Mouse (Mus musculus) neural tube, embryonic 12.5 days (tissue): ENCODE measurements at regions not wholly inside any gene's neighbourhood (a gene's known extent, or its start where the extent isn't known, plus 50 kb on each side); places are given as distances from the start of the nearest gene placed in this dataset.

ENCODE experiments used
- ATAC-seq: fragments of 200-750 bp; cut with Nextera tagmentation; 2 replicates; pipeline ENCODE4 v1.8.0; 2017; ENCODE audit warnings: low read depth, mild to moderate bottlenecking, moderate TSS enrichment, moderate library complexity; ENCODE audit not compliant: low FRiP score
- H3K27ac ChIP-seq: fragments of 300-500 bp; sonication (generic); 2 replicates; pipeline ENCODE4 v1.5.1; 2016
- H3K27me3 ChIP-seq: fragments of 300-500 bp; sonication (generic); replicated peaks from 2 replicates; pipeline ENCODE4 v1.6.1; 2016; ENCODE audit warnings: mild to moderate bottlenecking
- H3K36me3 ChIP-seq: fragments of 300-500 bp; sonication (generic); 2 replicates; pipeline ENCODE4 v1.6.1; 2016; ENCODE audit warnings: mild to moderate bottlenecking
- H3K4me1 ChIP-seq: fragments of 300-500 bp; sonication (generic); 2 replicates; pipeline ENCODE4 v1.6.1; 2016
- H3K4me2 ChIP-seq: fragments of 300-500 bp; sonication (generic); replicated peaks from 2 replicates; pipeline ENCODE4 v1.6.1; 2016; ENCODE audit warnings: mild to moderate bottlenecking
- H3K4me3 ChIP-seq: fragments of 300-500 bp; sonication (generic); 2 replicates; pipeline ENCODE4 v1.5.1; 2016
- H3K9ac ChIP-seq: fragments of 300-500 bp; sonication (generic); 2 replicates; pipeline ENCODE4 v1.6.1; 2016; ENCODE audit warnings: mild to moderate bottlenecking
- H3K9me3 ChIP-seq: fragments of 300-500 bp; sonication (generic); 2 replicates; pipeline ENCODE4 v1.6.1; 2016; ENCODE audit warnings: mild to moderate bottlenecking
- WGBS: fragments of 180-500 bp; shearing (Covaris S2); methylation state at CpG from one replicate; pipeline ENCODE4 v1.1.7; 2016; 5-methylcytosine and 5-hydroxymethylcytosine counted together

GRCm38 (mm10) chr3:14381421-14381992 is 99.0 kb upstream of the Slc7a12 start:
- H3K27me3 ChIP-seq, result no peaks in the 10 kb centered on the region
- 18% methylated on average over 18 of the region's 18 CpGs for WGBS
- no peaks in the 10 kb centered on the region for H3K9me3 ChIP-seq
- H3K4me2 ChIP-seq, result peak overlapping the region; percentile 48
- H3K4me3 ChIP-seq, result 0 out of 2 replicates have a peak overlapping the region, but pooled peaks have one; percentile 5
- H3K36me3 ChIP-seq, result no peaks in the 10 kb centered on the region
- H3K27ac ChIP-seq, result no peak overlapping the region
- H3K4me1 ChIP-seq, result no peaks in the 10 kb centered on the region
- no peak overlapping the region for H3K9ac ChIP-seq
- ATAC-seq, result peak; percentile 94

GRCm38 (mm10) chr3:14390656-14391055 is 89.8 kb upstream of the Slc7a12 start:
- no peak for ATAC-seq
- no peaks in the 10 kb centered on the region for H3K27me3 ChIP-seq
- WGBS, result 90% methylated on average over 1 of the region's 1 CpGs

GRCm38 (mm10) chr3:14398676-14399075 is 81.8 kb upstream of the Slc7a12 start:
- H3K4me2 ChIP-seq, result no peak overlapping the region
- H3K36me3 ChIP-seq, result no peaks in the 10 kb centered on the region
- 90% methylated on average over 3 of the region's 3 CpGs for WGBS
- H3K9me3 ChIP-seq, result no peaks in the 10 kb centered on the region
- H3K27ac ChIP-seq, result no peak overlapping the region
- H3K9ac ChIP-seq, result no peak overlapping the region
- no peaks in the 10 kb centered on the region for H3K4me1 ChIP-seq
- H3K4me3 ChIP-seq, result no peak overlapping the region
- no peak for ATAC-seq
- H3K27me3 ChIP-seq, result no peaks in the 10 kb centered on the region

More at GRCm38 (mm10) chr3:14390656-14391055, 89.8 kb upstream of the Slc7a12 start:
- Histone ChIP-seq H3K4me1 (no peaks in the 10 kb centered on the region), H3K4me2 (no peak overlapping the region), H3K27ac (no peak overlapping the region), H3K36me3 (no peaks in the 10 kb centered on the region), H3K9me3 (no peaks in the 10 kb centered on the region), H3K4me3 (no peak overlapping the region), H3K9ac (no peak overlapping the region)

GRCm38 (mm10) chr3:14408435-14409125 is 71.9 kb upstream of the Slc7a12 start:
- WGBS, result 75% methylated on average over 1 of the region's 1 CpGs
- Histone ChIP-seq H3K4me2 (no peak overlapping the region), H3K36me3 (no peaks in the 10 kb centered on the region), H3K27me3 (no peaks in the 10 kb centered on the region), H3K4me1 (no peaks in the 10 kb centered on the region), H3K27ac (no peak overlapping the region), H3K4me3 (no peak overlapping the region), H3K9ac (no peak overlapping the region), H3K9me3 (no peaks in the 10 kb centered on the region)
- ATAC-seq, result no peak
